ENCODE assay signal across 8 mouse cellular contexts in genomic region chr16:96145110-96145800, GRCm38 (mm10). TPM values are rescaled to one million over a fixed set of nuclear protein-coding genes. Genes with fewer than 3 reads are reported as not detected.
A peak's percentile ranks its signal among the peaks of the same experiment; 100 is the strongest.
DNase-seq lines count a peak whose midpoint lies in the region; ATAC-seq lines count a peak whose summit lies in the region.

Gene Wrb, plus strand, starts transcription at chr16:96145407.

- H3K9ac ChIP-seq in lung, embryonic 16.5 days (ENCODE audit: low read length) = peak within 1 kb of the TSS; percentile 74

- no peaks in the 10 kb centered on the region for H3K27me3 ChIP-seq in lung, embryonic 16.5 days (ENCODE audit: control insufficient read depth, insufficient read depth, low read depth, low read length)

- H3K4me2 ChIP-seq in lung, embryonic 16.5 days (ENCODE audit: low read depth, low read length) = peak within 1 kb of the TSS; percentile 88

- H3K4me3 ChIP-seq in lung, embryonic 16.5 days (ENCODE audit: low read length) = peak within 1 kb of the TSS; percentile 86

- peak; percentile 95 to 99 for ATAC-seq in hematopoietic stem cell, adult 5-6 weeks (replicated peaks in 1 of 2; ENCODE audit: insufficient read depth in 1 of 2, low FRiP score in 2 of 2, low TSS enrichment in 1 of 2, low read depth in 1 of 2, poor library complexity in 2 of 2, severe bottlenecking in 2 of 2)
- ATAC-seq in lung, embryonic 16.5 days (ENCODE audit: low read depth) = peak; percentile 97

- H3K9me3 ChIP-seq in lung, embryonic 16.5 days (ENCODE audit: control insufficient read depth, low read length) = peaks cover 2% of the 10 kb centered on the region; the same call in 1 of the 2 replicates

- no peaks in the 10 kb centered on the region for H3K36me3 ChIP-seq in lung, embryonic 16.5 days (ENCODE audit: control insufficient read depth, insufficient read depth, low read length)

- H3K4me1 ChIP-seq in lung, embryonic 16.5 days (replicated peaks; ENCODE audit: control insufficient read depth, insufficient read depth, low read length) = peaks cover 7% of the 10 kb centered on the region

- peak within 1 kb of the TSS; percentile 49; the same call in 1 of the 2 replicates for H3K27ac ChIP-seq in lung, embryonic 16.5 days (ENCODE audit: low read length)

- WGBS in lung, embryonic 16.5 days = under 1% methylated on average over 68 of the region's 68 CpGs

- peak; percentile 96 for DNase-seq in MEL-GATA-1-ER (ENCODE audit: extremely low read depth, low read depth)
- DNase-seq in cerebellum, adult 8-10 months = peak; percentile 100
- DNase-seq in forelimb bud, embryonic 11.5 days (ENCODE audit: low read depth, low spot score) = peak; percentile 100
- peak; percentile 100 for DNase-seq in layer of hippocampus, adult 9-10 months (ENCODE audit: low spot score)
- peak; percentile 99 for DNase-seq in ovary, postnatal 10 days (ENCODE audit: low spot score)
- peak; percentile 99 to 100 for DNase-seq in thymus, postnatal 10 days (ENCODE audit: low spot score in 2 of 2)

RNA-seq across cellular contexts. Expression of gene Wrb, which starts in this region (rescaled TPM):
- total RNA-seq in hematopoietic stem cell, adult 5-6 weeks (2017) = 16.9 and 17.5 TPM in 2 replicates
- 42.0 and 42.2 TPM in 2 replicates for polyA plus RNA-seq in lung, embryonic 16.5 days (2015; fragmentation: Nextera tagmentation; extraction: Ambion mirVana)

Comparison
In these comparisons a context has a peak if more than half of its experiments do, and no peak if none do; other contexts are left out.
1. Peak in every context shown above with its lines: DNase-seq, ATAC-seq, H3K4me3 ChIP-seq and H3K27ac ChIP-seq.